Mouse (Mus musculus): ENCODE results near the gene Rab38.

Rab38 gene

DNA sequence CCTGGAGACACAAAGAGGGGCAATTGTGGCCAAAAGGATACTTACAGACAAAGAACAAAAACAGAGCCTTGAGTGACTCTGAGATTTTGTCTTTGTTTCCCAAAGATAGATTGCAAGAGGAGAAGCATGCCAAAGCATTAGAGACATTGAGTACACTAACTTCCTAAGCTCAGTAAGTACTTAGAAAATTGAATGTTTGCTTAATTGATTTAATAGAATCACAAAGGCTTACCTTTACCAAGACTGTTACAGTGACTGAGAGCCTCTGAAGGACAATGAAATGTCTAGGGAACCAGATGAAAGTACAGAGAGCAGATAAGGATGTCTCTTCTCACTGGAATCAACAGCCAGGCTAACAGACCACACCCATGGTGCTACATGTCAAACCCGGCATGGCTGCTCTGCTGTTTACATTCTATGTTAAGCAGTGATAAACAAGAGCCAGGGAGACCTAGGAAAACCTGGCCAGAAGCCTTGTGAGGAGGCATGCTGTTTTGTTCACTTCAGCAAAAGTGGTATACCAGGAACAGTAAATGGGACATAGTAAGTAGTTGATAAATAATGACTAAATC is 97.1 kb downstream of the Rab38 start:
- no peak for DNase-seq (ENCODE audit: low read depth)

DNA sequence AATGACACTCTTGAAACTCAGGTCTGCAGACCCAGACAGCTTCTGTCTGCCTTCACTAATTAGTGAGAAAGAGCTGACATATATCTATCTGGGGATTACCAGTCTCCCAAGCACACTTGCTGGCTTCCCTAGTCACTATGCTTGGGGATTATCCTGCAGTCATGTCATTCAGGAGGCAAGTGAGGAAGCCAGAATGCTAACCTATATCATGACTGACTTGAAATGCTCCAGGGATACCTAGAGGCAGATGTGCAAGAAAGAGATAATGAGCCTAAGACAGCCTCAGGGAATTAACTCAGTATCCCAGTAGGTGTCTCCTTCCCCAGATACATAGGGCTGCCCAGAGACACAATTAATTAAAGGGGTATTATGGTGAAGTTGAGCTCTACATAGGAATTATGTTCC is 106.1 kb downstream of the Rab38 start:
- no peak for DNase-seq (ENCODE audit: low read depth)

DNA sequence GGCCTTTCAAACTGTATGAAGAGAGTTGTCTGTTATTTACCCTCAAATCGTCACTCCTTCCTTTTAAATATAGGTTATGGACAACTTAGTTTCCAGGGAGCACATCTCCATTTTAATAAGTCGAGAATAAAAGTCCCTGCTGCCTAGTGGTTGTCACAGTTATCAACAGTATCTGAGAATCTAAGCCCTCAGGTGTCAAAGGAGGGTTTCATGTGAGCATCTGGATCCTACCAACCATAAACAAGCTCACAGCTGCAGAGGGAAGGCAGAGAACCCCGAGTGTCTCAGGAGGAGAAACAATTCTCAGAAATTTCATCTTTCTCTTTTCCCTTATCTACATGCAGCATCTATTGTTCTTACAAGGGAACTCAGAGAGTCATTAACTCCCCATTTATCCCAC is 106.7 kb downstream of the Rab38 start:
- no peak for DNase-seq (ENCODE audit: low read depth)

Data from 416B (cell line).